Mouse (Mus musculus) olfactory bulb, adult 2 months (tissue): Measurements from ENCODE around the gene Mybbp1a.

Source experiments
- CTCF ChIP-seq: fragments of 200-500 bp; IDR thresholded peaks from 2 replicates; pipeline ENCODE4 v1.5.1; 2012; ENCODE audit warnings: low read depth, mild to moderate bottlenecking, low read length, moderate library complexity; ENCODE audit not compliant: insufficient read depth
- POLR2A ChIP-seq: fragments of 200-500 bp; IDR thresholded peaks from 2 replicates; pipeline ENCODE4 v1.6.1; 2012; ENCODE audit warnings: mild to moderate bottlenecking, low read depth, low read length, moderate library complexity; ENCODE audit not compliant: insufficient read depth

- no peak for TF ChIP-seq CTCF
- no peak for TF ChIP-seq POLR2A
Measured at GRCm38 (mm10) chr11:72402969-72403368, 38.2 kb upstream of the Mybbp1a start.
